Mouse (Mus musculus) neural tube, embryonic 15.5 days (tissue): Measurements from ENCODE around the gene Gm45521. TPM values are rescaled to one million over a fixed set of nuclear protein-coding genes. Genes with fewer than 3 reads are reported as not detected.
"Not testable (repeated sequence)": the region's sequence is repeated elsewhere in the genome, so short reads cannot be mapped to it uniquely, and the experiment has no call there.

Source experiments
- ATAC-seq: fragments of 200-750 bp; cut with Nextera tagmentation; 2 replicates; pipeline ENCODE4 v1.8.0; 2017; ENCODE audit warnings: mild to moderate bottlenecking, moderate TSS enrichment, moderate library complexity; ENCODE audit not compliant: low FRiP score
- H3K27ac ChIP-seq: fragments of 300-500 bp; sonication (generic); replicated peaks from 2 replicates; pipeline ENCODE4 v1.5.1; 2015; ENCODE audit warnings: mild to moderate bottlenecking, inconsistent platforms
- H3K27me3 ChIP-seq: fragments of 300-500 bp; sonication (generic); replicated peaks from 2 replicates; pipeline ENCODE4 v1.6.1; 2015; ENCODE audit warnings: inconsistent platforms
- H3K36me3 ChIP-seq: fragments of 300-500 bp; sonication (generic); 2 replicates; pipeline ENCODE4 v1.6.1; 2015; ENCODE audit warnings: inconsistent platforms
- H3K4me1 ChIP-seq: fragments of 300-500 bp; sonication (generic); 2 replicates; pipeline ENCODE4 v1.6.1; 2015; ENCODE audit warnings: inconsistent platforms
- H3K4me2 ChIP-seq: fragments of 300-500 bp; sonication (generic); 2 replicates; pipeline ENCODE4 v1.6.1; 2015; ENCODE audit warnings: inconsistent platforms, mild to moderate bottlenecking, moderate library complexity
- H3K4me3 ChIP-seq: fragments of 300-500 bp; sonication (generic); replicated peaks from 2 replicates; pipeline ENCODE4 v1.5.1; 2015; ENCODE audit warnings: mild to moderate bottlenecking, inconsistent platforms
- H3K9ac ChIP-seq: fragments of 300-500 bp; sonication (generic); replicated peaks from 2 replicates; pipeline ENCODE4 v1.6.1; 2015; ENCODE audit warnings: mild to moderate bottlenecking, inconsistent platforms
- H3K9me3 ChIP-seq: fragments of 300-500 bp; sonication (generic); replicated peaks from 2 replicates; pipeline ENCODE4 v1.6.1; 2016; ENCODE audit warnings: inconsistent platforms
- WGBS: fragments of 180-500 bp; shearing (Covaris S2); methylation state at CpG from one replicate; pipeline ENCODE4 v1.1.7; 2015; ENCODE audit warnings: mixed read lengths; 5-methylcytosine and 5-hydroxymethylcytosine counted together
- polyA plus RNA-seq: library from polyadenylated mRNA; unstranded; fragments of >200 nt; fragmentation: Nextera tagmentation; extraction: Ambion mirVana; gene quantifications from 2 replicates; pipeline ENCODE4 v1.2.1, GENCODE M21; 2015

The Gm45521 gene
- polyA plus RNA-seq, 1 experiment from 2014 or later = not detected

GRCm38 (mm10) chr14:8002432-8003092, 45.5 kb downstream of the Gm45521 start, which contains the start of gene Abhd6:
TSS of gene Abhd6 (plus strand) at chr14:8002902.
- Histone ChIP-seq H3K4me3 (peak within 1 kb of the TSS; percentile 71), H3K4me2 (peak within 1 kb of the TSS; percentile 79), H3K9me3 (no peaks in the 10 kb centered on the region), H3K4me1 (peaks cover 25% of the 10 kb centered on the region), H3K9ac (peak within 1 kb of the TSS; percentile 73), H3K27ac (peak within 1 kb of the TSS; percentile 84), H3K27me3 (peaks cover 23% of the 10 kb centered on the region), H3K36me3 (no peaks in the 10 kb centered on the region)
- WGBS = 2% methylated on average over 38 of the region's 38 CpGs
- peak; percentile 95 for ATAC-seq

- H3K4me2 ChIP-seq = peak overlapping the region; percentile 79
- peaks cover 31% of the 10 kb centered on the region for H3K4me1 ChIP-seq
- peak; percentile 83 for ATAC-seq
- H3K4me3 ChIP-seq = peak overlapping the region; percentile 71
- H3K27me3 ChIP-seq = peaks cover 23% of the 10 kb centered on the region
- WGBS = 1% methylated on average over 23 of the region's 23 CpGs
- peak overlapping the region; percentile 84 for H3K27ac ChIP-seq
- no peaks in the 10 kb centered on the region for H3K36me3 ChIP-seq
- H3K9ac ChIP-seq = peak overlapping the region; percentile 73
- no peaks in the 10 kb centered on the region for H3K9me3 ChIP-seq
Observed at GRCm38 (mm10) chr14:8003093-8003670, 46.1 kb downstream of the Gm45521 start.

GRCm38 (mm10) chr14:8003727-8004670, 46.9 kb downstream of the Gm45521 start:
- peak overlapping the region; percentile 73 for H3K9ac ChIP-seq
- whole genome bisulfite sequencing = 34% methylated on average over 18 of the region's 18 CpGs
- H3K4me1 ChIP-seq = peaks cover 32% of the 10 kb centered on the region
- H3K36me3 ChIP-seq = no peaks in the 10 kb centered on the region
- peak overlapping the region; percentile 84 for H3K27ac ChIP-seq
- peak overlapping the region; percentile 79 for H3K4me2 ChIP-seq
- H3K27me3 ChIP-seq = peaks cover 22% of the 10 kb centered on the region
- ATAC-seq = no peak
- peak overlapping the region; percentile 71 for H3K4me3 ChIP-seq
- H3K9me3 ChIP-seq = no peaks in the 10 kb centered on the region

GRCm38 (mm10) chr14:8006061-8006460, 49.0 kb downstream of the Gm45521 start:
- WGBS = 60% methylated on average over 3 of the region's 3 CpGs
- H3K4me1 ChIP-seq = peaks cover 32% of the 10 kb centered on the region
- H3K27me3 ChIP-seq, H3K4me3 ChIP-seq, H3K27ac ChIP-seq, H3K4me2 ChIP-seq, H3K9ac ChIP-seq, H3K9me3 ChIP-seq, H3K36me3 ChIP-seq, ATAC-seq: not testable (repeated sequence)

- Histone ChIP-seq H3K4me1 (peaks cover 30% of the 10 kb centered on the region), H3K36me3 (no peaks in the 10 kb centered on the region), H3K9ac (no peak overlapping the region), H3K27me3 (no peaks in the 10 kb centered on the region), H3K4me3 (no peak overlapping the region), H3K9me3 (no peaks in the 10 kb centered on the region), H3K4me2 (no peak overlapping the region), H3K27ac (no peak overlapping the region)
- ATAC-seq = no peak
Observed at GRCm38 (mm10) chr14:8007084-8007483, 50.0 kb downstream of the Gm45521 start.

GRCm38 (mm10) chr14:8007486-8007885, 50.4 kb downstream of the Gm45521 start:
- Histone ChIP-seq H3K27me3 (no peaks in the 10 kb centered on the region), H3K9me3 (no peaks in the 10 kb centered on the region), H3K27ac (no peak overlapping the region), H3K4me3 (no peak overlapping the region), H3K4me2 (no peak overlapping the region), H3K9ac (no peak overlapping the region), H3K36me3 (no peaks in the 10 kb centered on the region), H3K4me1 (peaks cover 26% of the 10 kb centered on the region)
- no peak for ATAC-seq
- 81% methylated on average over 2 of the region's 2 CpGs for WGBS

- Histone ChIP-seq H3K9me3 (no peaks in the 10 kb centered on the region), H3K27ac (no peak overlapping the region), H3K36me3 (no peaks in the 10 kb centered on the region), H3K4me1 (peaks cover 26% of the 10 kb centered on the region), H3K4me3 (no peak overlapping the region), H3K27me3 (no peaks in the 10 kb centered on the region), H3K4me2 (no peak overlapping the region), H3K9ac (no peak overlapping the region)
- 82% methylated on average over 10 of the region's 10 CpGs for WGBS
- ATAC-seq = no peak
Observed at GRCm38 (mm10) chr14:8007923-8008322, 50.8 kb downstream of the Gm45521 start.

Other genes starting within 250 kb of the Gm45521 start
- gene Gm26661, start 165.7 kb upstream of the Gm45521 start, polyA plus RNA-seq = not detected in 2 replicates
- 6.8 and 14.6 TPM in 2 replicates for gene Flnb, start 139.3 kb upstream of the Gm45521 start, polyA plus RNA-seq
- gene Dnase1l3, start 37.3 kb downstream of the Gm45521 start, polyA plus RNA-seq = 0.08 and 1.6 TPM in 2 replicates
- 39.4 and 40.1 TPM in 2 replicates for gene Abhd6, start 45.6 kb downstream of the Gm45521 start, polyA plus RNA-seq
- 43.1 and 57.9 TPM in 2 replicates for gene Rpp14, start 123.1 kb downstream of the Gm45521 start, polyA plus RNA-seq
- 75.2 and 78.5 TPM in 2 replicates for gene Pxk, start 140.9 kb downstream of the Gm45521 start, polyA plus RNA-seq
- 296 and 297 TPM in 2 replicates for gene Pdhb, start 215.7 kb downstream of the Gm45521 start, polyA plus RNA-seq